Mouse (Mus musculus): Measurements from ENCODE around the gene Rpusd3. TPM values are rescaled to one million over a fixed set of nuclear protein-coding genes. Genes with fewer than 3 reads are reported as not detected.
A peak's percentile ranks its signal among the peaks of the same experiment; 100 is the strongest.

The Rpusd3 gene
- polyA plus RNA-seq, 1 experiment = 11.7 TPM

- Histone ChIP-seq H3K79me2 (ENCODE audit: control insufficient read depth, insufficient read depth) (peaks cover 18% of the 10 kb centered on the region), H3K4me2 (ENCODE audit: low read depth) (no peak overlapping the region), H3ac (ENCODE audit: control insufficient read depth, insufficient read length) (no peak overlapping the region), H3K36me3 (ENCODE audit: control insufficient read depth, insufficient read depth) (peaks cover 18% of the 10 kb centered on the region), H3K4me3 (no peak overlapping the region), H3K27me3 (ENCODE audit: control insufficient read depth, insufficient read depth, insufficient read length) (no peaks in the 10 kb centered on the region)
- TF ChIP-seq MAX (IDR thresholded peaks at IDR 0.05; ENCODE audit: low read depth) (no peak), MYOG (IDR thresholded peaks at IDR 0.05; ENCODE audit: control insufficient read depth in 1 of 3, insufficient read depth in 1 of 3, insufficient read length in 2 of 3, low read depth in 2 of 3) (no peak), MYOD1 (IDR thresholded peaks at IDR 0.05; ENCODE audit: control insufficient read depth in 1 of 3, insufficient read length in 2 of 3, low read depth in 2 of 3) (no peak), CEBPB (IDR thresholded peaks at IDR 0.05; ENCODE audit: insufficient read depth, poor library complexity, severe bottlenecking) (peak; percentile 45; the same call in 1 of the 2 replicates), TCF12 (IDR thresholded peaks at IDR 0.05; ENCODE audit: insufficient read depth, poor library complexity, severe bottlenecking) (no peak), E2F4 (IDR thresholded peaks at IDR 0.05; ENCODE audit: insufficient read depth) (no peak), POLR2AphosphoS2 (IDR thresholded peaks at IDR 0.05; ENCODE audit: insufficient read length, low read depth) (no peak), TCF3 (IDR thresholded peaks at IDR 0.05; ENCODE audit: insufficient read length, low read depth) (no peak)
These were observed 25.2 kb upstream of the Rpusd3 start for GRCm38 (mm10) chr6:113444207-113444965.

DNA sequence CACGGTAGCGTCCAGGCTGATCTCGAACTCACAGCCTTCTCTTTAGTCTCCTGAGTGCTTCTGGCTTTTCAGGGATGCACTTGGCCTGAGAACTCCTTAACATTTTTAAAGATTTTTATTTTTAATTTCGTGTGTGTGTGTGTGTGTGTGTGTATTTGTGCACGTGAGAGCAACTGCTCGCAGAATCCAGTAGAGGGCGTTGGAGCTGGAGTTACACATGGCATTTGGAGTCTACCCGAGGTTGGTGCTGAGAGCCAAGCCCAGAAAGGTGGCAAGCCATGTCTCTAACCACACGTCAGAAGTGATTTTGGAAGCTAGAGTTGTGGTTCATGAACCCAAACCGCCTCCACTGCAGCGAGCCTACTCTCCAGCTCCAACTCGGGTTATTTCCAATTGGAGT lies 24.0 kb upstream of the Rpusd3 start:
- Histone ChIP-seq H3K4me2 (ENCODE audit: low read depth) (peak overlapping the region; percentile 86), H3K36me3 (ENCODE audit: control insufficient read depth, insufficient read depth) (peaks cover 17% of the 10 kb centered on the region), H3ac (ENCODE audit: control insufficient read depth, insufficient read length) (peak overlapping the region; percentile 61), H3K79me2 (ENCODE audit: control insufficient read depth, insufficient read depth) (peaks cover 18% of the 10 kb centered on the region), H3K27me3 (ENCODE audit: control insufficient read depth, insufficient read depth, insufficient read length) (no peaks in the 10 kb centered on the region), H3K4me3 (peak overlapping the region; percentile 72)
- TF ChIP-seq E2F4 (IDR thresholded peaks at IDR 0.05; ENCODE audit: insufficient read depth) (no peak), TCF12 (IDR thresholded peaks at IDR 0.05; ENCODE audit: insufficient read depth, poor library complexity, severe bottlenecking) (no peak), TCF3 (IDR thresholded peaks at IDR 0.05; ENCODE audit: insufficient read length, low read depth) (no peak), POLR2AphosphoS2 (IDR thresholded peaks at IDR 0.05; ENCODE audit: insufficient read length, low read depth) (no peak), USF1 (IDR thresholded peaks at IDR 0.05; ENCODE audit: low read depth) (no peak), CEBPB (IDR thresholded peaks at IDR 0.05; ENCODE audit: insufficient read depth, poor library complexity, severe bottlenecking) (no peak), MYOG (IDR thresholded peaks at IDR 0.05; ENCODE audit: control insufficient read depth in 1 of 3, insufficient read depth in 1 of 3, insufficient read length in 2 of 3, low read depth in 2 of 3) (no peak), MAX (IDR thresholded peaks at IDR 0.05; ENCODE audit: low read depth) (no peak), REST (IDR thresholded peaks at IDR 0.05; ENCODE audit: insufficient read depth, insufficient read length) (no peak), MYOD1 (IDR thresholded peaks at IDR 0.05; ENCODE audit: control insufficient read depth in 1 of 3, insufficient read length in 2 of 3, low read depth in 2 of 3) (no peak), SRF (IDR thresholded peaks at IDR 0.05; ENCODE audit: control insufficient read depth, insufficient read length, low read depth) (no peak), POLR2A (IDR thresholded peaks at IDR 0.05; ENCODE audit: insufficient read length, low read depth) (no peak)

- peak within 1 kb of the TSS; percentile 93 for H3K4me2 ChIP-seq (ENCODE audit: low read depth)
- H3ac ChIP-seq (ENCODE audit: control insufficient read depth, insufficient read length) = peak within 1 kb of the TSS; percentile 61
- peaks cover 18% of the 10 kb centered on the region for H3K79me2 ChIP-seq (ENCODE audit: control insufficient read depth, insufficient read depth)
- peak within 1 kb of the TSS; percentile 72 for H3K4me3 ChIP-seq
- H3K36me3 ChIP-seq (ENCODE audit: control insufficient read depth, insufficient read depth) = peaks cover 12% of the 10 kb centered on the region
- TF ChIP-seq TCF3 (IDR thresholded peaks at IDR 0.05; ENCODE audit: insufficient read length, low read depth) = no peak
- TF ChIP-seq USF1 (IDR thresholded peaks at IDR 0.05; ENCODE audit: low read depth) = no peak
- TF ChIP-seq CEBPB (IDR thresholded peaks at IDR 0.05; ENCODE audit: insufficient read depth, poor library complexity, severe bottlenecking) = 0 out of 2 replicates have a peak, but pooled peaks have one; percentile 31
- peak; percentile 88 for TF ChIP-seq POLR2A (IDR thresholded peaks at IDR 0.05; ENCODE audit: insufficient read length, low read depth)
- TF ChIP-seq POLR2AphosphoS2 (IDR thresholded peaks at IDR 0.05; ENCODE audit: insufficient read length, low read depth) = peak; percentile 78
- TF ChIP-seq MYOD1 (IDR thresholded peaks at IDR 0.05; ENCODE audit: control insufficient read depth in 1 of 3, insufficient read length in 2 of 3, low read depth in 2 of 3) = no peak
- H3K27me3 ChIP-seq (ENCODE audit: control insufficient read depth, insufficient read depth, insufficient read length) = no peaks in the 10 kb centered on the region
These were observed 23.4 kb upstream of the Rpusd3 start, which contains the start of gene Jagn1 for GRCm38 (mm10) chr6:113442442-113443090. TSS of gene Jagn1 (plus strand) at chr6:113442569.

DNA sequence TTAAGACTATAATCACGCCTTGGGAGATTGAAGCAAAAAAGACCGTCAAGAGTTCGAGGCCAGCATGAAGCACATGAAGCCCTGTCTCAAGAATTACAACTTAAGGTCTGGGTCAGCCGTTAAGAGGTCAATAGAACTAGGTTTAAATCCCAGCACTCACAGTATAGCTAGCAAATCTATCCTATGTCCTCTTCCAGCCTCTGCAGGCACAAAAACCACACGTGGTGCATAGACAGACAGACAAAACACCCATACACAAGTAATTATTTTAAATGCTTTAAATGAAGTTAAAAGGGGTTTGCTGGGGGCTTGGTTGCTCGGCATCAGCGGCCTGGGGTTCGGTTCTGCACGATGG lies 22.9 kb upstream of the Rpusd3 start:
- H3K4me2 ChIP-seq (ENCODE audit: low read depth) = peak overlapping the region; percentile 93
- H3K27me3 ChIP-seq (ENCODE audit: control insufficient read depth, insufficient read depth, insufficient read length) = no peaks in the 10 kb centered on the region
- TF ChIP-seq POLR2AphosphoS2 (IDR thresholded peaks at IDR 0.05; ENCODE audit: insufficient read length, low read depth) = no peak
- TF ChIP-seq REST (IDR thresholded peaks at IDR 0.05; ENCODE audit: insufficient read depth, insufficient read length) = no peak
- TF ChIP-seq SRF (IDR thresholded peaks at IDR 0.05; ENCODE audit: control insufficient read depth, insufficient read length, low read depth) = no peak
- no peak for TF ChIP-seq MAX (IDR thresholded peaks at IDR 0.05; ENCODE audit: low read depth)
- TF ChIP-seq MYOG (IDR thresholded peaks at IDR 0.05; ENCODE audit: control insufficient read depth in 1 of 3, insufficient read depth in 1 of 3, insufficient read length in 2 of 3, low read depth in 2 of 3) = no peak
- no peak for TF ChIP-seq USF1 (IDR thresholded peaks at IDR 0.05; ENCODE audit: low read depth)
- TF ChIP-seq CEBPB (IDR thresholded peaks at IDR 0.05; ENCODE audit: insufficient read depth, poor library complexity, severe bottlenecking) = no peak
- no peak for TF ChIP-seq E2F4 (IDR thresholded peaks at IDR 0.05; ENCODE audit: insufficient read depth)
- TF ChIP-seq TCF3 (IDR thresholded peaks at IDR 0.05; ENCODE audit: insufficient read length, low read depth) = no peak
- TF ChIP-seq MYOD1 (IDR thresholded peaks at IDR 0.05; ENCODE audit: control insufficient read depth in 1 of 3, insufficient read length in 2 of 3, low read depth in 2 of 3) = no peak
- TF ChIP-seq POLR2A (IDR thresholded peaks at IDR 0.05; ENCODE audit: insufficient read length, low read depth) = no peak
- no peak for TF ChIP-seq TCF12 (IDR thresholded peaks at IDR 0.05; ENCODE audit: insufficient read depth, poor library complexity, severe bottlenecking)
- H3K36me3 ChIP-seq (ENCODE audit: control insufficient read depth, insufficient read depth) = peaks cover 8% of the 10 kb centered on the region
- peak overlapping the region; percentile 72 for H3K4me3 ChIP-seq
- peak overlapping the region; percentile 61 for H3ac ChIP-seq (ENCODE audit: control insufficient read depth, insufficient read length)
- H3K79me2 ChIP-seq (ENCODE audit: control insufficient read depth, insufficient read depth) = peaks cover 18% of the 10 kb centered on the region

Data from myocyte (in vitro differentiated cells).